Mouse (Mus musculus): ENCODE results near the gene Tarbp2. TPM values are rescaled to one million over a fixed set of nuclear protein-coding genes. Genes with fewer than 3 reads are reported as not detected.

Gene Tarbp2
- polyA plus RNA-seq, 1 experiment from 2014 or later: 78.3 TPM

- ATAC-seq (replicated peaks; ENCODE audit: insufficient number of reproducible peaks, insufficient read depth, low FRiP score, low read depth): no peak
- H3K36me3 ChIP-seq: peaks cover 1% of the 10 kb centered on the region; the same call in 1 of the 2 replicates
- WGBS: 5% methylated on average over 12 of the region's 12 CpGs
- peak overlapping the region; percentile 63 for H3K9ac ChIP-seq
- H3K4me1 ChIP-seq (replicated peaks): peaks cover 37% of the 10 kb centered on the region
- peak overlapping the region; percentile 100 for H3K27ac ChIP-seq
- H3K4me3 ChIP-seq: peak overlapping the region; percentile 82
- no peaks in the 10 kb centered on the region for H3K27me3 ChIP-seq
- peak overlapping the region; percentile 92 for H3K4me2 ChIP-seq
- H3K9me3 ChIP-seq (replicated peaks): no peaks in the 10 kb centered on the region
Measured at GRCm38 (mm10) chr15:102516293-102516692, 1.7 kb upstream of the Tarbp2 start.

GRCm38 (mm10) chr15:102516728-102517404 is 1.1 kb upstream of the Tarbp2 start, which contains the start of gene Map3k12:
Map3k12 (minus strand) TSS chr15:102517064.
- peaks cover 32% of the 10 kb centered on the region for H3K4me1 ChIP-seq (replicated peaks)
- peak within 1 kb of the TSS; percentile 63 for H3K9ac ChIP-seq
- WGBS: under 1% methylated on average over 43 of the region's 43 CpGs
- no peaks in the 10 kb centered on the region for H3K9me3 ChIP-seq (replicated peaks)
- H3K36me3 ChIP-seq: peaks cover 7% of the 10 kb centered on the region; the same call in 1 of the 2 replicates
- H3K27me3 ChIP-seq: no peaks in the 10 kb centered on the region
- ATAC-seq (replicated peaks; ENCODE audit: insufficient number of reproducible peaks, insufficient read depth, low FRiP score, low read depth): no peak
- peak within 1 kb of the TSS; percentile 100 for H3K27ac ChIP-seq
- peak within 1 kb of the TSS; percentile 82 for H3K4me3 ChIP-seq
- H3K4me2 ChIP-seq: peak within 1 kb of the TSS; percentile 92

- Histone ChIP-seq H3K4me3 (peak overlapping the region; percentile 82), H3K4me1 (replicated peaks) (peaks cover 30% of the 10 kb centered on the region), H3K9me3 (replicated peaks) (no peaks in the 10 kb centered on the region), H3K36me3 (peaks cover 14% of the 10 kb centered on the region), H3K4me2 (peak overlapping the region; percentile 92), H3K27ac (peak overlapping the region; percentile 100), H3K9ac (peak overlapping the region; percentile 63), H3K27me3 (no peaks in the 10 kb centered on the region)
- WGBS: under 1% methylated on average over 10 of the region's 10 CpGs
- ATAC-seq (replicated peaks; ENCODE audit: insufficient number of reproducible peaks, insufficient read depth, low FRiP score, low read depth): no peak
Measured at GRCm38 (mm10) chr15:102517631-102517975, 389 bp upstream of the Tarbp2 start.

GRCm38 (mm10) chr15:102518859-102519201 is 838 bp downstream of the Tarbp2 start:
- Histone ChIP-seq H3K9ac (peak overlapping the region; percentile 92), H3K4me2 (peak overlapping the region; percentile 92), H3K27ac (peak overlapping the region; percentile 100), H3K4me3 (peak overlapping the region; percentile 82), H3K4me1 (replicated peaks) (peaks cover 30% of the 10 kb centered on the region), H3K9me3 (replicated peaks) (no peaks in the 10 kb centered on the region), H3K36me3 (peaks cover 20% of the 10 kb centered on the region), H3K27me3 (no peaks in the 10 kb centered on the region)
- no peak for ATAC-seq (replicated peaks; ENCODE audit: insufficient number of reproducible peaks, insufficient read depth, low FRiP score, low read depth)
- 12% methylated on average over 9 of the region's 9 CpGs for WGBS

GRCm38 (mm10) chr15:102519211-102520141 is 1.5 kb downstream of the Tarbp2 start:
- peaks cover 30% of the 10 kb centered on the region for H3K4me1 ChIP-seq (replicated peaks)
- no peak for ATAC-seq (replicated peaks; ENCODE audit: insufficient number of reproducible peaks, insufficient read depth, low FRiP score, low read depth)
- H3K4me3 ChIP-seq: peak overlapping the region; percentile 82
- WGBS: 47% methylated on average over 17 of the region's 17 CpGs
- H3K27ac ChIP-seq: peak overlapping the region; percentile 100
- H3K36me3 ChIP-seq: peaks cover 26% of the 10 kb centered on the region
- H3K4me2 ChIP-seq: peak overlapping the region; percentile 92
- no peaks in the 10 kb centered on the region for H3K27me3 ChIP-seq
- no peaks in the 10 kb centered on the region for H3K9me3 ChIP-seq (replicated peaks)
- peak overlapping the region; percentile 92 for H3K9ac ChIP-seq

- Histone ChIP-seq H3K9me3 (replicated peaks) (no peaks in the 10 kb centered on the region), H3K27me3 (no peaks in the 10 kb centered on the region), H3K36me3 (peaks cover 29% of the 10 kb centered on the region), H3K9ac (peak overlapping the region; percentile 7; the same call in 1 of the 2 replicates), H3K4me3 (no peak overlapping the region), H3K27ac (peak overlapping the region; percentile 100; the same call in 1 of the 2 replicates), H3K4me1 (replicated peaks) (peaks cover 30% of the 10 kb centered on the region), H3K4me2 (peak overlapping the region; percentile 92; the same call in 1 of the 2 replicates)
- ATAC-seq (replicated peaks; ENCODE audit: insufficient number of reproducible peaks, insufficient read depth, low FRiP score, low read depth): no peak
- WGBS: 53% methylated on average over 4 of the region's 4 CpGs
Measured at GRCm38 (mm10) chr15:102520416-102520815, 2.4 kb downstream of the Tarbp2 start.

GRCm38 (mm10) chr15:102521480-102521879 is 3.5 kb downstream of the Tarbp2 start:
- WGBS: 78% methylated on average over 4 of the region's 4 CpGs
- no peak for ATAC-seq (replicated peaks; ENCODE audit: insufficient number of reproducible peaks, insufficient read depth, low FRiP score, low read depth)
- Histone ChIP-seq H3K27me3 (no peaks in the 10 kb centered on the region), H3K4me1 (replicated peaks) (peaks cover 23% of the 10 kb centered on the region), H3K4me3 (no peak overlapping the region), H3K9ac (no peak overlapping the region), H3K9me3 (replicated peaks) (no peaks in the 10 kb centered on the region), H3K36me3 (peaks cover 32% of the 10 kb centered on the region), H3K27ac (no peak overlapping the region), H3K4me2 (no peak overlapping the region)

- Histone ChIP-seq H3K9ac (no peak within 1 kb of the TSS), H3K36me3 (peaks cover 61% of the 10 kb centered on the region), H3K9me3 (replicated peaks) (no peaks in the 10 kb centered on the region), H3K4me1 (replicated peaks) (peaks cover 9% of the 10 kb centered on the region), H3K4me3 (no peak within 1 kb of the TSS), H3K27ac (no peak within 1 kb of the TSS), H3K4me2 (no peak within 1 kb of the TSS), H3K27me3 (no peaks in the 10 kb centered on the region)
- ATAC-seq (replicated peaks; ENCODE audit: insufficient number of reproducible peaks, insufficient read depth, low FRiP score, low read depth): no peak
- WGBS: 4% methylated on average over 3 of the region's 3 CpGs
Measured at GRCm38 (mm10) chr15:102524892-102525485, 7.0 kb downstream of the Tarbp2 start, which contains the start of gene Npff. Npff (minus strand) TSS chr15:102524942.

- 73% methylated on average over 6 of the region's 6 CpGs for WGBS
- peaks cover 71% of the 10 kb centered on the region for H3K36me3 ChIP-seq
- ATAC-seq (replicated peaks; ENCODE audit: insufficient number of reproducible peaks, insufficient read depth, low FRiP score, low read depth): no peak
Measured at GRCm38 (mm10) chr15:102526111-102527002, 8.4 kb downstream of the Tarbp2 start.

GRCm38 (mm10) chr15:102527936-102528335 is 9.9 kb downstream of the Tarbp2 start:
- WGBS: 68% methylated on average over 3 of the region's 3 CpGs

More at GRCm38 (mm10) chr15:102526111-102527002, 8.4 kb downstream of the Tarbp2 start:
- no peak overlapping the region for H3K27ac ChIP-seq
- no peak overlapping the region for H3K4me2 ChIP-seq
- no peaks in the 10 kb centered on the region for H3K27me3 ChIP-seq
- H3K4me3 ChIP-seq: no peak overlapping the region
- no peak overlapping the region for H3K9ac ChIP-seq
- no peaks in the 10 kb centered on the region for H3K9me3 ChIP-seq (replicated peaks)
- H3K4me1 ChIP-seq (replicated peaks): no peaks in the 10 kb centered on the region

More at GRCm38 (mm10) chr15:102527936-102528335, 9.9 kb downstream of the Tarbp2 start:
- Histone ChIP-seq H3K9me3 (replicated peaks) (no peaks in the 10 kb centered on the region), H3K4me3 (no peak overlapping the region), H3K4me1 (replicated peaks) (no peaks in the 10 kb centered on the region), H3K9ac (no peak overlapping the region), H3K36me3 (peaks cover 62% of the 10 kb centered on the region), H3K27me3 (no peaks in the 10 kb centered on the region), H3K27ac (no peak overlapping the region), H3K4me2 (no peak overlapping the region)
- ATAC-seq (replicated peaks; ENCODE audit: insufficient number of reproducible peaks, insufficient read depth, low FRiP score, low read depth): no peak

Data from heart, embryonic 15.5 days (tissue).